Mouse (Mus musculus): Measurements from ENCODE around the gene Insc. TPM values are rescaled to one million over a fixed set of nuclear protein-coding genes. Genes with fewer than 3 reads are reported as not detected.

Gene Insc
- polyA plus RNA-seq, 1 experiment = not detected

GRCm38 (mm10) chr7:114817291-114817806 is 73.9 kb downstream of the Insc start:
- no peaks in the 10 kb centered on the region for H3K36me3 ChIP-seq (replicated peaks; ENCODE audit: low read length)
- H3K4me1 ChIP-seq = peaks cover 9% of the 10 kb centered on the region; the same call in 1 of the 2 replicates
- H3K4me3 ChIP-seq (replicated peaks) = no peak overlapping the region

DNA sequence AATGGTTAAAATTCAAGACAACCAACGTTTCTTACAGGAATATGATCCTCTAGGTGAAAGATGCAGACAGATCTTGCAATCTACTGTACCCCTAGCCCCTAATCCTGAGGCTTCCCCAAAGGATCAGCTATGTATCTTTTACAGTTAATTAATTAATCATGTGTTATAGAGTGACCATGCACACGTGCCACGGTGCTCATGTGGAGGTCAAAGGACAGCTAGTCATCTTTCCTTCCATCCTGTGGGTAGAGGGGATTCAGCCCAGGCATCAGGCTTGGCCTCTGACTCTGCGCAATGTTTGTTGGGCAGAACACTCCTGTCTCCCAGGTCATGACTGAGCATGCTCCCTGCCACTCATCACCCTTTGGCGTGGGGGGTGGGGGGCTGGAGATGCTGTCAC is 74.4 kb downstream of the Insc start:
- no peak for TF ChIP-seq FLI1 (IDR thresholded peaks at IDR 0.05; ENCODE audit: low read length)
- TF ChIP-seq GATA1 (IDR thresholded peaks at IDR 0.05; ENCODE audit: borderline replicate concordance, low read length) = no peak
- H3K36me3 ChIP-seq (replicated peaks; ENCODE audit: low read length) = no peaks in the 10 kb centered on the region
- H3K4me3 ChIP-seq (replicated peaks) = no peak overlapping the region
- peaks cover 9% of the 10 kb centered on the region; the same call in 1 of the 2 replicates for H3K4me1 ChIP-seq
- H3K9me3 ChIP-seq = no peaks in the 10 kb centered on the region
- peaks cover 38% of the 10 kb centered on the region for H3K27me3 ChIP-seq (replicated peaks)

More at GRCm38 (mm10) chr7:114817291-114817806, 73.9 kb downstream of the Insc start:
- peaks cover 38% of the 10 kb centered on the region for H3K27me3 ChIP-seq (replicated peaks)
- TF ChIP-seq FLI1 (IDR thresholded peaks at IDR 0.05; ENCODE audit: low read length) = no peak
- no peak for TF ChIP-seq GATA1 (IDR thresholded peaks at IDR 0.05; ENCODE audit: borderline replicate concordance, low read length)
- H3K9me3 ChIP-seq = no peaks in the 10 kb centered on the region

GRCm38 (mm10) chr7:114818351-114818750 is 74.9 kb downstream of the Insc start:
- Histone ChIP-seq H3K27me3 (replicated peaks) (peaks cover 37% of the 10 kb centered on the region), H3K4me1 (peaks cover 9% of the 10 kb centered on the region; the same call in 1 of the 2 replicates), H3K4me3 (replicated peaks) (no peak overlapping the region), H3K9me3 (no peaks in the 10 kb centered on the region), H3K36me3 (replicated peaks; ENCODE audit: low read length) (no peaks in the 10 kb centered on the region)
- TF ChIP-seq GATA1 (IDR thresholded peaks at IDR 0.05; ENCODE audit: borderline replicate concordance, low read length) = no peak
- no peak for TF ChIP-seq FLI1 (IDR thresholded peaks at IDR 0.05; ENCODE audit: low read length)

DNA sequence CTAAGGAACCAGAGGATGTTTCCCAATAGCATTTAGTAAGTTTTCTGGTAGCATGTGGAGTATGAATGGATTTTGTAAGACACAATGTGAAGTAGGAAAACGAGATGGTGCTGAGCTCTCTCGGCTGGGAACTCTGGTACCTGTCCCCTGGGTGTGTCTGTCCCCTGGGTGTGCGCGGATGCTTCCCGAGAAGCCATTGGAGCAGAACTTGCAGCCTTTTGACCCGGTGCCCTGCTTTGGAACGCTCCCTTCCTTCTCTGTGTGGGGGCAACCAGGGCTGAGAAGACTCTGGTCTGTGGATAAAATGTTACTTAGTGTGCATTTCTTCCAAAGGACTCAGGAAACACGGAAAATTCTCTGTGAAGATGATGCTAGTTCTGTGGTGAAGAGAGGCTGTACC is 75.3 kb downstream of the Insc start:
- Histone ChIP-seq H3K4me3 (replicated peaks) (no peak overlapping the region), H3K4me1 (peaks cover 9% of the 10 kb centered on the region; the same call in 1 of the 2 replicates), H3K36me3 (replicated peaks; ENCODE audit: low read length) (no peaks in the 10 kb centered on the region), H3K9me3 (0 out of 2 replicates have a peak, but pooled peaks cover 2% of the 10 kb centered on the region), H3K27me3 (replicated peaks) (peaks cover 34% of the 10 kb centered on the region)
- no peak for TF ChIP-seq FLI1 (IDR thresholded peaks at IDR 0.05; ENCODE audit: low read length)
- no peak for TF ChIP-seq GATA1 (IDR thresholded peaks at IDR 0.05; ENCODE audit: borderline replicate concordance, low read length)

- no peak for TF ChIP-seq FLI1 (IDR thresholded peaks at IDR 0.05; ENCODE audit: low read length)
- no peak for TF ChIP-seq GATA1 (IDR thresholded peaks at IDR 0.05; ENCODE audit: borderline replicate concordance, low read length)
- H3K9me3 ChIP-seq = 0 out of 2 replicates have a peak, but pooled peaks cover 8% of the 10 kb centered on the region
- no peaks in the 10 kb centered on the region for H3K36me3 ChIP-seq (replicated peaks; ENCODE audit: low read length)
- no peak overlapping the region for H3K4me3 ChIP-seq (replicated peaks)
- peaks cover 19% of the 10 kb centered on the region for H3K27me3 ChIP-seq (replicated peaks)
- H3K4me1 ChIP-seq = peaks cover 4% of the 10 kb centered on the region; the same call in 1 of the 2 replicates
These were observed 79.2 kb downstream of the Insc start for GRCm38 (mm10) chr7:114822736-114823135.

- no peak overlapping the region for H3K4me3 ChIP-seq (replicated peaks)
- H3K4me1 ChIP-seq = no peaks in the 10 kb centered on the region
- TF ChIP-seq GATA1 (IDR thresholded peaks at IDR 0.05; ENCODE audit: borderline replicate concordance, low read length) = no peak
- no peak for TF ChIP-seq FLI1 (IDR thresholded peaks at IDR 0.05; ENCODE audit: low read length)
- H3K36me3 ChIP-seq (replicated peaks; ENCODE audit: low read length) = no peaks in the 10 kb centered on the region
- peaks cover 17% of the 10 kb centered on the region for H3K27me3 ChIP-seq (replicated peaks)
- 0 out of 2 replicates have a peak, but pooled peaks cover 8% of the 10 kb centered on the region for H3K9me3 ChIP-seq
These were observed 83.9 kb downstream of the Insc start for GRCm38 (mm10) chr7:114827360-114827759.

GRCm38 (mm10) chr7:114832257-114832940 is 88.9 kb downstream of the Insc start:
- H3K4me3 ChIP-seq (replicated peaks) = no peak overlapping the region
- peaks cover 23% of the 10 kb centered on the region for H3K27me3 ChIP-seq (replicated peaks)
- TF ChIP-seq FLI1 (IDR thresholded peaks at IDR 0.05; ENCODE audit: low read length) = no peak
- no peak for TF ChIP-seq GATA1 (IDR thresholded peaks at IDR 0.05; ENCODE audit: borderline replicate concordance, low read length)
- H3K4me1 ChIP-seq = no peaks in the 10 kb centered on the region
- H3K36me3 ChIP-seq (replicated peaks; ENCODE audit: low read length) = no peaks in the 10 kb centered on the region
- H3K9me3 ChIP-seq = no peaks in the 10 kb centered on the region

- no peaks in the 10 kb centered on the region for H3K36me3 ChIP-seq (replicated peaks; ENCODE audit: low read length)
- H3K9me3 ChIP-seq = no peaks in the 10 kb centered on the region
- no peak overlapping the region for H3K4me3 ChIP-seq (replicated peaks)
- peaks cover 17% of the 10 kb centered on the region for H3K27me3 ChIP-seq (replicated peaks)
- H3K4me1 ChIP-seq = no peaks in the 10 kb centered on the region
- TF ChIP-seq FLI1 (IDR thresholded peaks at IDR 0.05; ENCODE audit: low read length) (no peak), GATA1 (IDR thresholded peaks at IDR 0.05; ENCODE audit: borderline replicate concordance, low read length) (no peak)
These were observed 91.0 kb downstream of the Insc start for GRCm38 (mm10) chr7:114834504-114834903.

- no peak for TF ChIP-seq FLI1 (IDR thresholded peaks at IDR 0.05; ENCODE audit: low read length)
- TF ChIP-seq GATA1 (IDR thresholded peaks at IDR 0.05; ENCODE audit: borderline replicate concordance, low read length) = no peak
- peaks cover 3% of the 10 kb centered on the region; the same call in 1 of the 2 replicates for H3K4me1 ChIP-seq
- H3K36me3 ChIP-seq (replicated peaks; ENCODE audit: low read length) = no peaks in the 10 kb centered on the region
- H3K4me3 ChIP-seq (replicated peaks) = no peak overlapping the region
- no peaks in the 10 kb centered on the region for H3K9me3 ChIP-seq
- peaks cover 13% of the 10 kb centered on the region for H3K27me3 ChIP-seq (replicated peaks)
These were observed 93.8 kb downstream of the Insc start for GRCm38 (mm10) chr7:114837268-114837667.
